Comparison of ENCODE assay signal across 14 mouse cellular contexts in genomic region chr10:76653345-76654336, GRCm38 (mm10). TPM values are rescaled to one million over a fixed set of nuclear protein-coding genes. Genes with fewer than 3 reads are reported as not detected.
DNase-seq lines count a peak whose midpoint lies in the region; ATAC-seq lines count a peak whose summit lies in the region.
"Had no signal": no experiment of that assay in that cellular context is flagged by ENCODE, and none has a peak within 500 bp of the region (broad histone marks: within the 10 kb centered on the region; RNA-seq: fewer than 3 reads in every experiment).

No protein-coding gene starts in this region.

- peak; percentile 27 for DNase-seq in kidney, postnatal 14 days
- no peak for DNase-seq in kidney, adult 11 months
- DNase-seq in urinary bladder, postnatal 4 days (ENCODE audit: low spot score in 2 of 2): peak; percentile 42 to 66
- no peak for DNase-seq in urinary bladder, postnatal 36 days (ENCODE audit: low spot score in 2 of 2)
- no peak for DNase-seq in spleen, postnatal 36 days (ENCODE audit: low spot score in 2 of 2)
- no peak for DNase-seq in adrenal gland, adult 8-10 months
- no peak for DNase-seq in layer of hippocampus, adult 18-20 months (ENCODE audit: low spot score in 2 of 2)
- DNase-seq: heart, adult 2 months; heart, postnatal 36 days; liver had no signal

- H3K4me1 ChIP-seq in intestine, embryonic 15.5 days (replicated peaks): peaks cover 8% of the 10 kb centered on the region; the same call in 1 of the 2 replicates

- no peaks in the 10 kb centered on the region for H3K36me3 ChIP-seq in intestine, embryonic 15.5 days

- H3K4me2 ChIP-seq in intestine, embryonic 15.5 days (replicated peaks): no peak overlapping the region; the same call in 1 of the 2 replicates

- no peaks in the 10 kb centered on the region for H3K9me3 ChIP-seq in intestine, embryonic 15.5 days

- WGBS in intestine, embryonic 15.5 days: 56% methylated on average over 11 of the region's 11 CpGs

- peak; percentile 73 for ATAC-seq in intestine, embryonic 15.5 days
- ATAC-seq: inflammation-experienced regulatory T-cells, adult 6 months; Patski had no signal

- H3K9ac ChIP-seq in intestine, embryonic 15.5 days: no peak overlapping the region

- H3K4me3 ChIP-seq in intestine, embryonic 15.5 days (replicated peaks): no peak overlapping the region
- H3K4me3 ChIP-seq: heart, adult 2 months had no signal

- H3K27me3 ChIP-seq in intestine, embryonic 15.5 days (replicated peaks): no peaks in the 10 kb centered on the region
- H3K27me3 ChIP-seq: Patski had no signal

- H3K27ac ChIP-seq in intestine, embryonic 15.5 days: peak overlapping the region; percentile 85
- H3K27ac ChIP-seq: heart, adult 2 months had no signal

RNA-seq across cellular contexts. Expression of gene Col6a2, which starts 30.2 kb away (rescaled TPM):
- 274 and 282 TPM in 2 replicates for polyA plus RNA-seq in intestine, embryonic 15.5 days (2015; fragmentation: Nextera tagmentation; extraction: Ambion mirVana)
- 10 to 100 TPM; 18.2 to 48.1 (median 25.2) TPM for total RNA-seq in adrenal gland, adult 8-10 months (2022)
- 1 to 10 TPM; 6.0 TPM for total RNA-seq in layer of hippocampus, adult 18-20 months (2021)
- total RNA-seq: megakaryocyte progenitor cell, adult 5-6 weeks had no signal
- polyA plus RNA-seq: inflammation-experienced regulatory T-cells, adult 6 months had no signal

Comparison
In these comparisons a context has a peak if more than half of its experiments do, and no peak if none do; other contexts are left out.
1. DNase-seq: peak in kidney, postnatal 14 days (single experiment) and urinary bladder, postnatal 4 days (2 of 2); none in kidney, adult 11 months (single experiment), urinary bladder, postnatal 36 days (0 of 2), spleen, postnatal 36 days (0 of 2), adrenal gland, adult 8-10 months (single experiment) and layer of hippocampus, adult 18-20 months (0 of 2).